Mouse (Mus musculus) thymus, adult 2 months (tissue): ENCODE data around the gene Drd2.

ENCODE experiments used
- CTCF ChIP-seq: fragments of 200-500 bp; IDR thresholded peaks from 2 replicates; pipeline ENCODE4 v1.5.1; 2012; ENCODE audit warnings: mild to moderate bottlenecking, control low read depth, low read length, moderate library complexity, borderline replicate concordance; ENCODE audit not compliant: control insufficient read depth, poor library complexity, insufficient read depth; ENCODE audit errors: extremely low read depth
- POLR2A ChIP-seq: fragments of 200-500 bp; IDR thresholded peaks from 2 replicates; pipeline ENCODE4 v1.6.1; 2012; ENCODE audit warnings: mild to moderate bottlenecking, low read length, control low read depth, moderate library complexity; ENCODE audit not compliant: control insufficient read depth, poor library complexity, insufficient read depth; ENCODE audit errors: extremely low read depth

DNA sequence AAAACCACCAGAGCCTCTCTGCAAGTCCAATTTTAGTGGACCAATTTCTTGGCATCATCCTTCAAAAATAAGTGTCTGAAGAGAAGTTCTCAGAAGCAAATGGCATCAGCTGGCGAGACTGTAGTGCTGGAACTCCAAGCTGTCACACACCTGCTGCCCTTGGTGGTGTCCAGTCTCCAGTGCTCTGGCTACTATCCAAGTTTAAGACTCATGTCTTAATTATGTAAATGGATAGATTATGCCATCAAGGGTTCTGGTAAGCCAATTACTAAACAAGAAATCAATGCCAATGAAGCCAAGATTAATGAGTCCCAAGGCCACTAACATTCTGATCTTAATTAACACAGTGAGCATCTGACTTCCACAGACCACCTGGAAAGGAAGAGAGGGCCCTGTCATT, 45.3 kb upstream of the Drd2 start:
- TF ChIP-seq POLR2A (no peak), CTCF (no peak)
